Mouse (Mus musculus): ENCODE measurements around the gene Cfap298. TPM values are rescaled to one million over a fixed set of nuclear protein-coding genes. Genes with fewer than 3 reads are reported as not detected.

Cfap298 gene
- total RNA-seq (2021): 10 to 100 TPM; 25.8 to 30.1 TPM
- long read RNA-seq, experiment 1, transcript Cfap298-201 (7 exons, 1,430 nt): major isoform, 33 of 36 reads
- long read RNA-seq, experiment 1, partial matches to known transcripts: 3 of 36 reads
- long read RNA-seq, experiment 1, other reads (novel, unspliced or antisense): 0 of 36 reads
- long read RNA-seq, experiment 2, transcript Cfap298-201 (7 exons, 1,430 nt): major isoform, 26 of 27 reads
- long read RNA-seq, experiment 2, partial matches to known transcripts: 1 of 27 reads
- long read RNA-seq, experiment 2, other reads (novel, unspliced or antisense): 0 of 27 reads

- DNase-seq: peak; percentile 94 to 95
Measured at GRCm38 (mm10) chr16:90934687-90935328, at the start of gene Cfap298. Cfap298 (minus strand) TSS chr16:90935114.

- no peak for DNase-seq
Measured at GRCm38 (mm10) chr16:90971004-90971403, 36.1 kb upstream of the Cfap298 start.

GRCm38 (mm10) chr16:90966241-90966640, 31.3 kb upstream of the Cfap298 start:
- DNase-seq: no peak

- DNase-seq: no peak
Measured at GRCm38 (mm10) chr16:90964302-90964701, 29.4 kb upstream of the Cfap298 start.

- no peak for DNase-seq
Measured at GRCm38 (mm10) chr16:90963866-90964265, 29.0 kb upstream of the Cfap298 start.

GRCm38 (mm10) chr16:90963231-90963630, 28.3 kb upstream of the Cfap298 start:
- no peak for DNase-seq

- no peak for DNase-seq
Measured at GRCm38 (mm10) chr16:90958301-90959085, 23.6 kb upstream of the Cfap298 start.

- DNase-seq: no peak
Measured at GRCm38 (mm10) chr16:90955494-90955893, 20.6 kb upstream of the Cfap298 start.

GRCm38 (mm10) chr16:90953770-90954169, 18.9 kb upstream of the Cfap298 start:
- DNase-seq: no peak

GRCm38 (mm10) chr16:90953147-90953546, 18.2 kb upstream of the Cfap298 start:
- DNase-seq: no peak

- no peak for DNase-seq
Measured at GRCm38 (mm10) chr16:90950354-90950963, 15.5 kb upstream of the Cfap298 start.

GRCm38 (mm10) chr16:90946977-90947376, 12.1 kb upstream of the Cfap298 start:
- DNase-seq: no peak

GRCm38 (mm10) chr16:90941246-90941645, 6.3 kb upstream of the Cfap298 start:
- no peak for DNase-seq

GRCm38 (mm10) chr16:90934193-90934686, 674 bp downstream of the Cfap298 start:
- peak in 1 of 2 experiments; percentile 72 for DNase-seq

- peak in 1 of 2 experiments; percentile 23 for DNase-seq
Measured at GRCm38 (mm10) chr16:90933534-90934176, 1.3 kb downstream of the Cfap298 start.

- no peak for DNase-seq
Measured at GRCm38 (mm10) chr16:90927446-90927845, 7.5 kb downstream of the Cfap298 start.

- peak; percentile 68 to 84 for DNase-seq
Measured at GRCm38 (mm10) chr16:90925461-90925860, 9.5 kb downstream of the Cfap298 start.

- DNase-seq: peak; percentile 59 to 76
Measured at GRCm38 (mm10) chr16:90924606-90925370, 10.1 kb downstream of the Cfap298 start.

- peak; percentile 78 to 83 for DNase-seq
Measured at GRCm38 (mm10) chr16:90921471-90922159, 13.3 kb downstream of the Cfap298 start.

- no peak for DNase-seq
Measured at GRCm38 (mm10) chr16:90917156-90917555, 17.8 kb downstream of the Cfap298 start.
